Mouse (Mus musculus) heart, embryonic 14.5 days (tissue): ENCODE measurements around the gene Pnpla1. TPM values are rescaled to one million over a fixed set of nuclear protein-coding genes. Genes with fewer than 3 reads are reported as not detected.
A peak's percentile ranks its signal among the peaks of the same experiment; 100 is the strongest.
"Not testable (repeated sequence)": the region's sequence is repeated elsewhere in the genome, so short reads cannot be mapped to it uniquely, and the experiment has no call there.

ENCODE experiments used
- ATAC-seq: fragments of 200-750 bp; cut with Nextera tagmentation; 2 replicates; pipeline ENCODE4 v1.8.0; 2017; ENCODE audit warnings: low read depth, moderate TSS enrichment; ENCODE audit not compliant: insufficient number of reproducible peaks, insufficient read depth, low FRiP score
- H3K27ac ChIP-seq, 2 experiments: fragments of 200-500 bp in 1 of 2; fragments of 300-500 bp in 1 of 2; sonication (generic) in 1 of 2; replicated peaks in 1 of 2; 2 replicates each; pipeline ENCODE4 v1.5.1; 2012 to 2014; ENCODE audit warnings: low read depth in 2 of 2, low read length in 2 of 2, control low read depth in 1 of 2, mild to moderate bottlenecking in 1 of 2, mixed read lengths in 1 of 2; ENCODE audit not compliant: control insufficient read depth in 1 of 2, insufficient read depth in 1 of 2
- H3K27me3 ChIP-seq: fragments of 300-500 bp; sonication (generic); 2 replicates; pipeline ENCODE4 v1.6.1; 2014; ENCODE audit warnings: mild to moderate bottlenecking, low read length, control low read depth; ENCODE audit not compliant: control insufficient read depth, insufficient read depth
- H3K36me3 ChIP-seq: fragments of 300-500 bp; sonication (generic); 2 replicates; pipeline ENCODE4 v1.6.1; 2014; ENCODE audit warnings: mild to moderate bottlenecking, control low read depth, low read length, mixed read lengths; ENCODE audit not compliant: control insufficient read depth, insufficient read depth
- H3K4me1 ChIP-seq, 2 experiments: fragments of 200-500 bp in 1 of 2; fragments of 300-500 bp in 1 of 2; sonication (generic) in 1 of 2; 2 replicates each; pipeline ENCODE4 v1.6.1; 2012 to 2014; ENCODE audit warnings: low read length in 2 of 2, control low read depth in 1 of 2, mixed read lengths in 1 of 2; ENCODE audit not compliant: control insufficient read depth in 2 of 2, insufficient read depth in 2 of 2
- H3K4me2 ChIP-seq: fragments of 300-500 bp; sonication (generic); 2 replicates; pipeline ENCODE4 v1.6.1; 2014; ENCODE audit warnings: mild to moderate bottlenecking, low read length
- H3K4me3 ChIP-seq, 2 experiments: fragments of 200-500 bp in 1 of 2; fragments of 300-500 bp in 1 of 2; sonication (generic) in 1 of 2; 2 replicates each; pipeline ENCODE4 v1.5.1; 2012 to 2014; ENCODE audit warnings: low read length in 2 of 2, mild to moderate bottlenecking in 2 of 2, control low read depth in 1 of 2, low read depth in 1 of 2, moderate library complexity in 1 of 2; ENCODE audit not compliant: control insufficient read depth in 1 of 2, insufficient read depth in 1 of 2
- H3K9ac ChIP-seq: fragments of 300-500 bp; sonication (generic); 2 replicates; pipeline ENCODE4 v1.6.1; 2014; ENCODE audit warnings: mild to moderate bottlenecking, low read length
- H3K9me3 ChIP-seq: fragments of 300-500 bp; sonication (generic); 2 replicates; pipeline ENCODE4 v1.6.1; 2016; ENCODE audit warnings: low read length, control low read depth; ENCODE audit not compliant: control insufficient read depth
- WGBS: fragments of 180-500 bp; shearing (Covaris S2); extraction: QIAGEN DNeasy Blood & Tissue Kit; methylation state at CpG from one replicate; pipeline ENCODE4 v1.1.7; 2014; 5-methylcytosine and 5-hydroxymethylcytosine counted together
- polyA plus RNA-seq: library from polyadenylated mRNA; unstranded; fragments of >200 nt; fragmentation: Nextera tagmentation; extraction: Ambion mirVana; gene quantifications from 2 replicates; pipeline ENCODE4 v1.2.1, GENCODE M21; 2014

Gene Pnpla1
- polyA plus RNA-seq = 0.11 TPM in 1 of 2 replicates, not detected in the other

GRCm38 (mm10) chr17:28858205-28858604, at the start of gene Pnpla1:
Gene Pnpla1 (plus strand): TSS chr17:28858411.
- 30% methylated on average over 12 of the region's 12 CpGs for WGBS
- Histone ChIP-seq H3K4me1 (no peaks in the 10 kb centered on the region), H3K27me3 (no peaks in the 10 kb centered on the region), H3K9me3 (peaks cover 18% of the 10 kb centered on the region), H3K9ac (no peak within 1 kb of the TSS), H3K36me3 (no peaks in the 10 kb centered on the region), H3K27ac (no peak within 1 kb of the TSS), H3K4me2 (no peak within 1 kb of the TSS), H3K4me3 (no peak within 1 kb of the TSS)
- ATAC-seq = no peak

- Histone ChIP-seq H3K9me3 (no peaks in the 10 kb centered on the region), H3K27ac (no peak overlapping the region), H3K4me2 (no peak overlapping the region), H3K27me3 (no peaks in the 10 kb centered on the region), H3K4me3 (no peak overlapping the region), H3K4me1 (peaks cover 0 to 2% of the 10 kb centered on the region in 2 experiments; a peak in 2 of 4 replicates), H3K36me3 (peaks cover 79% of the 10 kb centered on the region), H3K9ac (no peak overlapping the region)
- no peak for ATAC-seq
- whole genome bisulfite sequencing = 95% methylated on average over 8 of the region's 8 CpGs
These were observed 49.5 kb upstream of the Pnpla1 start for GRCm38 (mm10) chr17:28808714-28809113.

GRCm38 (mm10) chr17:28809175-28809831, 48.9 kb upstream of the Pnpla1 start:
- peak; percentile 29; the same call in 1 of the 2 replicates for ATAC-seq
- peaks cover 85% of the 10 kb centered on the region for H3K36me3 ChIP-seq
- H3K9ac ChIP-seq = no peak overlapping the region
- no peaks in the 10 kb centered on the region for H3K9me3 ChIP-seq
- peaks cover under 1 to 2% of the 10 kb centered on the region in 2 experiments; a peak in 2 of 4 replicates for H3K4me1 ChIP-seq
- H3K4me3 ChIP-seq = no peak overlapping the region
- 85% methylated on average over 10 of the region's 10 CpGs for WGBS
- H3K27me3 ChIP-seq = no peaks in the 10 kb centered on the region
- no peak overlapping the region for H3K27ac ChIP-seq
- no peak overlapping the region for H3K4me2 ChIP-seq

GRCm38 (mm10) chr17:28812345-28812744, 45.9 kb upstream of the Pnpla1 start:
- no peak overlapping the region for H3K27ac ChIP-seq
- no peaks in the 10 kb centered on the region for H3K27me3 ChIP-seq
- no peak overlapping the region for H3K4me3 ChIP-seq
- H3K9me3 ChIP-seq = no peaks in the 10 kb centered on the region
- peaks cover 84% of the 10 kb centered on the region for H3K36me3 ChIP-seq
- no peak overlapping the region for H3K4me2 ChIP-seq
- WGBS = 87% methylated on average over 10 of the region's 10 CpGs
- peaks cover 13 to 18% of the 10 kb centered on the region in 2 experiments for H3K4me1 ChIP-seq
- ATAC-seq = no peak
- no peak overlapping the region for H3K9ac ChIP-seq

GRCm38 (mm10) chr17:28814529-28815097, 43.6 kb upstream of the Pnpla1 start:
- H3K4me1 ChIP-seq = peaks cover 13 to 18% of the 10 kb centered on the region in 2 experiments
- H3K4me2 ChIP-seq = no peak overlapping the region
- H3K27me3 ChIP-seq = no peaks in the 10 kb centered on the region
- peaks cover 85% of the 10 kb centered on the region for H3K36me3 ChIP-seq
- H3K9ac ChIP-seq = no peak overlapping the region
- WGBS = 87% methylated on average over 18 of the region's 18 CpGs
- no peaks in the 10 kb centered on the region for H3K9me3 ChIP-seq
- no peak overlapping the region for H3K4me3 ChIP-seq
- peak overlapping the region; percentile 70 to 73 for H3K27ac ChIP-seq
- ATAC-seq = no peak

GRCm38 (mm10) chr17:28815384-28816004, 42.7 kb upstream of the Pnpla1 start:
- H3K27me3 ChIP-seq = no peaks in the 10 kb centered on the region
- peaks cover 84% of the 10 kb centered on the region for H3K36me3 ChIP-seq
- WGBS = 20% methylated on average over 10 of the region's 10 CpGs
- peak overlapping the region; percentile 41 to 73 for H3K27ac ChIP-seq
- H3K9ac ChIP-seq = peak overlapping the region; percentile 16; the same call in 1 of the 2 replicates
- H3K9me3 ChIP-seq = no peaks in the 10 kb centered on the region
- no peak overlapping the region for H3K4me3 ChIP-seq
- peaks cover 13 to 18% of the 10 kb centered on the region in 2 experiments for H3K4me1 ChIP-seq
- ATAC-seq = peak; percentile 71
- H3K4me2 ChIP-seq = no peak overlapping the region

GRCm38 (mm10) chr17:28816326-28816725, 41.9 kb upstream of the Pnpla1 start:
- H3K27me3 ChIP-seq, H3K4me3 ChIP-seq, ATAC-seq, H3K9ac ChIP-seq, H3K4me2 ChIP-seq, H3K9me3 ChIP-seq: not testable (repeated sequence)
- Histone ChIP-seq H3K4me1 (peaks cover 13 to 18% of the 10 kb centered on the region in 2 experiments), H3K27ac (peak overlapping the region; percentile 41 to 73; a peak in 2 of 4 replicates), H3K36me3 (peaks cover 85% of the 10 kb centered on the region)
- 94% methylated on average over 10 of the region's 10 CpGs for WGBS
